In the genomic region with DNA sequence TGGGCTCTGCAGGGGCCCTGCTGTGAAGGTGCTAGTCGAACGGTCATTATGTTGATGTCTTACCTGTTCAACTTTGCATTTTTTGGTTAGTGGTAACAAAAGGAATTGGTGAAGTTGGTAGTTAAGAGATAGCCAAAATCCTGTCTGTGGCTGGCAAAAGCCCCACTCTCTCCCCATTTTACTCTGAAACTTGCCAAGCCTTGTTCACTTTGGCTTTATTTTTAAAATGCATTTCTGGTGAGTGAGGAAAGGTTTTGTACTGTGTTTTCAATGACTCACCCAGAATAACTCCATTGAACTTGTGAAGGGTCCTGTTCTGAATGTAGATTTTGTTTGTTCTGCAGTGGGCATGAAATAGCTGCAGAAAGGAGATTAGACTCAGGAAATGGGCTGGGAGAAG, we compare ENCODE assay signal across 23 mouse cellular contexts. TPM values are rescaled to one million over a fixed set of nuclear protein-coding genes. Genes with fewer than 3 reads are reported as not detected.
A peak's percentile ranks its signal among the peaks of the same experiment; 100 is the strongest.
DNase-seq lines count a peak whose midpoint lies in the region; ATAC-seq and TF ChIP-seq lines count a peak whose summit lies in the region.
"Had no signal": no experiment of that assay in that cellular context is flagged by ENCODE, and none has a peak within 500 bp of the region (broad histone marks: within the 10 kb centered on the region; RNA-seq: fewer than 3 reads in every experiment).

No protein-coding gene starts in this region.

- no peak overlapping the region for H3K9ac ChIP-seq in forebrain, embryonic 14.5 days (ENCODE audit: low read length)
- H3K9ac ChIP-seq in forebrain, embryonic 12.5 days = no peak overlapping the region
- no peak overlapping the region for H3K9ac ChIP-seq in lung, embryonic 16.5 days (ENCODE audit: low read length)
- H3K9ac ChIP-seq in stomach, embryonic 16.5 days (ENCODE audit: low read length) = no peak overlapping the region
- no peak overlapping the region for H3K9ac ChIP-seq in stomach, postnatal 0 days (ENCODE audit: low read length)
- H3K9ac ChIP-seq: embryonic facial prominence, embryonic 13.5 days; embryonic facial prominence, embryonic 15.5 days; forebrain, embryonic 15.5 days; forebrain, postnatal 0 days had no signal

- no peaks in the 10 kb centered on the region for H3K9me3 ChIP-seq in forebrain, embryonic 14.5 days (replicated peaks; ENCODE audit: control insufficient read depth, low read length)
- no peaks in the 10 kb centered on the region for H3K9me3 ChIP-seq in forebrain, embryonic 12.5 days
- H3K9me3 ChIP-seq in lung, embryonic 16.5 days (ENCODE audit: control insufficient read depth, low read length) = no peaks in the 10 kb centered on the region
- H3K9me3 ChIP-seq in stomach, embryonic 16.5 days (replicated peaks; ENCODE audit: control insufficient read depth, low read length) = no peaks in the 10 kb centered on the region
- no peaks in the 10 kb centered on the region for H3K9me3 ChIP-seq in stomach, postnatal 0 days (ENCODE audit: control insufficient read depth, low read length)
- H3K9me3 ChIP-seq: embryonic facial prominence, embryonic 13.5 days; embryonic facial prominence, embryonic 15.5 days; forebrain, embryonic 15.5 days had no signal

- no peak for ATAC-seq in forebrain, embryonic 14.5 days
- no peak for ATAC-seq in forebrain, embryonic 12.5 days (ENCODE audit: low FRiP score)
- ATAC-seq in lung, embryonic 16.5 days (ENCODE audit: low read depth) = no peak
- ATAC-seq in stomach, embryonic 16.5 days (ENCODE audit: insufficient read depth, low FRiP score) = no peak
- ATAC-seq in stomach, postnatal 0 days (ENCODE audit: low FRiP score, low TSS enrichment) = no peak
- no peak for ATAC-seq in CD4-positive, CD25-positive, alpha-beta regulatory T cell, adult 4 months
- ATAC-seq: forebrain, embryonic 15.5 days; forebrain, postnatal 0 days had no signal

- no peak overlapping the region for H3K4me2 ChIP-seq in forebrain, embryonic 14.5 days (ENCODE audit: low read length)
- H3K4me2 ChIP-seq in forebrain, embryonic 12.5 days = no peak overlapping the region
- no peak overlapping the region for H3K4me2 ChIP-seq in lung, embryonic 16.5 days (ENCODE audit: low read depth, low read length)
- no peak overlapping the region for H3K4me2 ChIP-seq in stomach, embryonic 16.5 days (ENCODE audit: low read depth, low read length)
- H3K4me2 ChIP-seq in stomach, postnatal 0 days (replicated peaks; ENCODE audit: low read depth) = no peak overlapping the region
- H3K4me2 ChIP-seq: embryonic facial prominence, embryonic 13.5 days; embryonic facial prominence, embryonic 15.5 days; forebrain, embryonic 15.5 days had no signal

- H3K27ac ChIP-seq in forebrain, embryonic 14.5 days (ENCODE audit: low read depth, low read length) = no peak overlapping the region
- H3K27ac ChIP-seq in forebrain, embryonic 12.5 days = no peak overlapping the region
- peak overlapping the region; percentile 38 for H3K27ac ChIP-seq in lung, embryonic 16.5 days (ENCODE audit: low read length)
- H3K27ac ChIP-seq in stomach, embryonic 16.5 days (ENCODE audit: low read length) = peak overlapping the region; percentile 73
- no peak overlapping the region for H3K27ac ChIP-seq in stomach, postnatal 0 days (replicated peaks)
- H3K27ac ChIP-seq: embryonic facial prominence, embryonic 13.5 days; embryonic facial prominence, embryonic 15.5 days; forebrain, embryonic 15.5 days had no signal

- TF ChIP-seq EP300 in stomach, postnatal 0 days (optimal IDR thresholded peaks at IDR 0.05) = no peak

- H3K4me1 ChIP-seq in forebrain, embryonic 14.5 days (ENCODE audit: control insufficient read depth, insufficient read depth, low read length) = no peaks in the 10 kb centered on the region
- H3K4me1 ChIP-seq in forebrain, embryonic 12.5 days = no peaks in the 10 kb centered on the region
- no peaks in the 10 kb centered on the region for H3K4me1 ChIP-seq in lung, embryonic 16.5 days (replicated peaks; ENCODE audit: control insufficient read depth, insufficient read depth, low read length)
- no peaks in the 10 kb centered on the region for H3K4me1 ChIP-seq in lung, adult 2 months (ENCODE audit: control insufficient read depth, insufficient read depth, low read length)
- no peaks in the 10 kb centered on the region for H3K4me1 ChIP-seq in stomach, embryonic 16.5 days (ENCODE audit: control insufficient read depth, insufficient read depth, low read length)
- no peaks in the 10 kb centered on the region for H3K4me1 ChIP-seq in stomach, postnatal 0 days (replicated peaks; ENCODE audit: control insufficient read depth, insufficient read depth)
- H3K4me1 ChIP-seq: embryonic facial prominence, embryonic 13.5 days; embryonic facial prominence, embryonic 15.5 days; forebrain, embryonic 15.5 days had no signal

- TF ChIP-seq POLR2A in lung, adult 2 months (IDR thresholded peaks at IDR 0.05; ENCODE audit: borderline replicate concordance, extremely low read depth, low read depth, low read length) = no peak
- TF ChIP-seq POLR2A in brain, embryonic 14.5 days (IDR thresholded peaks at IDR 0.05; ENCODE audit: borderline replicate concordance, extremely low read depth, insufficient read depth, insufficient read length, poor library complexity, severe bottlenecking) = no peak

- H3K27me3 ChIP-seq in forebrain, embryonic 14.5 days (replicated peaks; ENCODE audit: control insufficient read depth, insufficient read depth, low read length) = no peaks in the 10 kb centered on the region
- H3K27me3 ChIP-seq in forebrain, embryonic 12.5 days = no peaks in the 10 kb centered on the region
- no peaks in the 10 kb centered on the region for H3K27me3 ChIP-seq in lung, embryonic 16.5 days (ENCODE audit: control insufficient read depth, insufficient read depth, low read depth, low read length)
- H3K27me3 ChIP-seq in stomach, embryonic 16.5 days (ENCODE audit: control insufficient read depth, insufficient read depth, low read length) = no peaks in the 10 kb centered on the region
- H3K27me3 ChIP-seq in stomach, postnatal 0 days (ENCODE audit: control insufficient read depth, insufficient read depth, low read length) = no peaks in the 10 kb centered on the region
- H3K27me3 ChIP-seq: embryonic facial prominence, embryonic 13.5 days; embryonic facial prominence, embryonic 15.5 days; forebrain, embryonic 15.5 days had no signal

- 46% methylated on average over 2 of the region's 2 CpGs for WGBS in forebrain, embryonic 14.5 days
- WGBS in forebrain, embryonic 12.5 days = 56% methylated on average over 2 of the region's 2 CpGs
- 50% methylated on average over 2 of the region's 2 CpGs for WGBS in lung, embryonic 16.5 days
- 84% methylated on average over 2 of the region's 2 CpGs for WGBS in lung, adult 2 months
- WGBS in stomach, embryonic 16.5 days = 66% methylated on average over 2 of the region's 2 CpGs
- 50% methylated on average over 2 of the region's 2 CpGs for whole genome bisulfite sequencing in stomach, postnatal 0 days

- no peaks in the 10 kb centered on the region for H3K36me3 ChIP-seq in forebrain, embryonic 14.5 days (ENCODE audit: control insufficient read depth, insufficient read depth, low read length)
- no peaks in the 10 kb centered on the region for H3K36me3 ChIP-seq in forebrain, embryonic 12.5 days (replicated peaks)
- no peaks in the 10 kb centered on the region for H3K36me3 ChIP-seq in lung, embryonic 16.5 days (ENCODE audit: control insufficient read depth, insufficient read depth, low read length)
- H3K36me3 ChIP-seq in stomach, embryonic 16.5 days (ENCODE audit: control insufficient read depth, insufficient read depth, low read length) = no peaks in the 10 kb centered on the region
- no peaks in the 10 kb centered on the region for H3K36me3 ChIP-seq in stomach, postnatal 0 days (ENCODE audit: control insufficient read depth, insufficient read depth, low read length)
- H3K36me3 ChIP-seq: embryonic facial prominence, embryonic 13.5 days; embryonic facial prominence, embryonic 15.5 days; forebrain, embryonic 15.5 days had no signal

- no peak for TF ChIP-seq CTCF in lung, adult 2 months (IDR thresholded peaks at IDR 0.05; ENCODE audit: insufficient read depth, low read length)
- no peak for TF ChIP-seq CTCF in stomach, postnatal 0 days (IDR thresholded peaks at IDR 0.05; ENCODE audit: low read depth)
- no peak for TF ChIP-seq CTCF in brain, embryonic 14.5 days (IDR thresholded peaks at IDR 0.05; ENCODE audit: borderline replicate concordance, extremely low read depth, insufficient read depth, insufficient read length)

- DNase-seq in forebrain, embryonic 14.5 days (ENCODE audit: low spot score) = peak; percentile 35
- DNase-seq in lung, adult 2 months = no peak
- no peak for DNase-seq in stomach, postnatal 0 days (ENCODE audit: low spot score)
- DNase-seq in brain, embryonic 14.5 days (ENCODE audit: low read depth) = peak; percentile 40
- DNase-seq: adrenal gland, adult 8-10 months; adrenal gland, postnatal 14 days; adrenal gland, postnatal 36 days; B cell, adult 2 months; cerebellum, adult 11 months; cerebellum, adult 18-20 months; cerebellum, adult 8-10 months; cerebellum, adult 9-11 months; cerebellum, postnatal 14 days; cerebellum, postnatal 36 days; embryo, embryonic 11 days; forebrain, postnatal 0 days had no signal

- no peak overlapping the region for H3K4me3 ChIP-seq in forebrain, embryonic 14.5 days (ENCODE audit: low read depth, low read length)
- H3K4me3 ChIP-seq in forebrain, embryonic 12.5 days (replicated peaks) = no peak overlapping the region
- no peak overlapping the region for H3K4me3 ChIP-seq in lung, embryonic 16.5 days (ENCODE audit: low read length)
- H3K4me3 ChIP-seq in lung, adult 2 months (replicated peaks; ENCODE audit: extremely low read depth, low read depth, low read length) = no peak overlapping the region
- H3K4me3 ChIP-seq in stomach, embryonic 16.5 days (replicated peaks; ENCODE audit: low read length) = no peak overlapping the region
- H3K4me3 ChIP-seq in stomach, postnatal 0 days (ENCODE audit: low read depth, low read length) = no peak overlapping the region
- H3K4me3 ChIP-seq: embryonic facial prominence, embryonic 13.5 days; embryonic facial prominence, embryonic 15.5 days; forebrain, embryonic 15.5 days had no signal

RNA-seq across cellular contexts. Expression of gene Itprid2, which starts 4.9 kb away (rescaled TPM):
- polyA plus RNA-seq in forebrain, embryonic 14.5 days (2014; fragmentation: Nextera tagmentation; extraction: Ambion mirVana) = 6.0 TPM in 2 replicates
- polyA plus RNA-seq in forebrain, embryonic 12.5 days (2016; fragmentation: Nextera tagmentation; extraction: Ambion mirVana) = 4.6 and 4.9 TPM in 2 replicates
- 8.7 and 8.9 TPM in 2 replicates for polyA plus RNA-seq in lung, embryonic 16.5 days (2015; fragmentation: Nextera tagmentation; extraction: Ambion mirVana)
- 6.5 and 11.5 TPM in 2 replicates for polyA plus RNA-seq in lung, adult 2 months (2012; rRNA removed)
- polyA plus RNA-seq in stomach, embryonic 16.5 days (2015; fragmentation: Nextera tagmentation; extraction: Ambion mirVana) = 19.7 and 20.7 TPM in 2 replicates
- polyA plus RNA-seq in stomach, postnatal 0 days (2015; fragmentation: Nextera tagmentation; extraction: Ambion mirVana) = 23.3 and 25.2 TPM in 2 replicates
- polyA plus RNA-seq in brain, embryonic 14.5 days (2012; rRNA removed) = 2.6 and 6.6 TPM in 2 replicates
- 1 to 10 TPM; 4.9 to 6.2 TPM for polyA plus RNA-seq in CD4-positive, CD25-positive, alpha-beta regulatory T cell, adult 4 months (2017; shearing (Covaris generic))

Comparison
In these comparisons a context has a peak if more than half of its experiments do, and no peak if none do; other contexts are left out.
1. H3K27ac ChIP-seq: peak in lung, embryonic 16.5 days (single experiment) and stomach, embryonic 16.5 days (single experiment); none in forebrain, embryonic 14.5 days (single experiment), forebrain, embryonic 12.5 days (single experiment) and stomach, postnatal 0 days (single experiment).
2. DNase-seq: peak in forebrain, embryonic 14.5 days (single experiment) and brain, embryonic 14.5 days (single experiment); none in lung, adult 2 months (single experiment) and stomach, postnatal 0 days (single experiment).